Mouse (Mus musculus): ENCODE results near the gene Mri1. TPM values are rescaled to one million over a fixed set of nuclear protein-coding genes. Genes with fewer than 3 reads are reported as not detected.

Mri1 gene
- polyA plus RNA-seq, 2 experiments: 17.2 to 27.1 TPM

DNA sequence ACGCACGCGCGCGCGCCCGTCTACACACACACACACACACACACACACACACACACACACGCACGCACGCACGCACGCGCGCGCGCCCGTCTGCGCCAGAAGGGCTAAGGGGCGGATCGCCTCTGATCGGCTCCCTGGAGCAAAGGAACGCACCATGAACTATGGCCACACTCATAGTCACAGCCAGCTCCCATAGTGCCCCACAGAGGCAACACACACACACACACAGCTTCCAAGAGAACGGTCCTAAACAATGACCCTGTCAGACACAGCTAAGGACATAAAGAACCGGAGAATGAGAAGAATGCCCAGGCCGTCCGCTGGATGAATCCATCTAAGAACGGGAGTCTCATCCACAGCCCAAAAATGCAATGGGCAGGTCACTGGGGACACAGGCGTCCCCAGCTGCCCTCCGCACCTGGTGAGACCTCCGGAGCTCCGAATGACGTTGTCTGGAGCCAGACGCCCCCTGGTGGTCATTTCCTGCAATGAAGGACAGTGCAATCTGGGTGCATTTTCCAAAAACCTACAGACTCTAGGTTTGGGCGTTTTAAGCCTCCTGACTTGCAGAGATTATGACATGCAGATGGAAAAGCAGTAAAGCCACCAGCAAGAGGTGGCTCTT is 46.8 kb downstream of the Mri1 start:
- no peak overlapping the region for H3K9ac ChIP-seq (replicated peaks)
- H3K4me1 ChIP-seq (replicated peaks; ENCODE audit: control insufficient read depth in 2 of 2, insufficient read depth in 2 of 2, low read length in 1 of 2): no peaks in the 10 kb centered on the region
- ATAC-seq (ENCODE audit: insufficient read depth): peak; percentile 36; the same call in 1 of the 2 replicates
- 57% methylated on average over 34 of the region's 34 CpGs for whole genome bisulfite sequencing (ENCODE audit: insufficient replicate concordance)
- no peaks in the 10 kb centered on the region for H3K9me3 ChIP-seq (ENCODE audit: control insufficient read depth, low read length)
- H3K36me3 ChIP-seq (replicated peaks; ENCODE audit: control insufficient read depth, insufficient read depth, low read depth): no peaks in the 10 kb centered on the region
- no peak for DNase-seq (ENCODE audit: low read depth in 3 of 3, low spot score in 3 of 3)
- H3K27me3 ChIP-seq (ENCODE audit: control insufficient read depth, insufficient read depth, low read length): no peaks in the 10 kb centered on the region
- TF ChIP-seq EP300 (IDR thresholded peaks at IDR 0.05; ENCODE audit: low read depth) (no peak), CTCF (IDR thresholded peaks at IDR 0.05; ENCODE audit: low read depth) (peak; percentile 95)
- H3K27ac ChIP-seq: no peak overlapping the region
- no peak overlapping the region for H3K4me2 ChIP-seq (ENCODE audit: low read depth)
- no peak overlapping the region for H3K4me3 ChIP-seq (ENCODE audit: insufficient read depth in 1 of 2, low read depth in 2 of 2, low read length in 2 of 2)

DNA sequence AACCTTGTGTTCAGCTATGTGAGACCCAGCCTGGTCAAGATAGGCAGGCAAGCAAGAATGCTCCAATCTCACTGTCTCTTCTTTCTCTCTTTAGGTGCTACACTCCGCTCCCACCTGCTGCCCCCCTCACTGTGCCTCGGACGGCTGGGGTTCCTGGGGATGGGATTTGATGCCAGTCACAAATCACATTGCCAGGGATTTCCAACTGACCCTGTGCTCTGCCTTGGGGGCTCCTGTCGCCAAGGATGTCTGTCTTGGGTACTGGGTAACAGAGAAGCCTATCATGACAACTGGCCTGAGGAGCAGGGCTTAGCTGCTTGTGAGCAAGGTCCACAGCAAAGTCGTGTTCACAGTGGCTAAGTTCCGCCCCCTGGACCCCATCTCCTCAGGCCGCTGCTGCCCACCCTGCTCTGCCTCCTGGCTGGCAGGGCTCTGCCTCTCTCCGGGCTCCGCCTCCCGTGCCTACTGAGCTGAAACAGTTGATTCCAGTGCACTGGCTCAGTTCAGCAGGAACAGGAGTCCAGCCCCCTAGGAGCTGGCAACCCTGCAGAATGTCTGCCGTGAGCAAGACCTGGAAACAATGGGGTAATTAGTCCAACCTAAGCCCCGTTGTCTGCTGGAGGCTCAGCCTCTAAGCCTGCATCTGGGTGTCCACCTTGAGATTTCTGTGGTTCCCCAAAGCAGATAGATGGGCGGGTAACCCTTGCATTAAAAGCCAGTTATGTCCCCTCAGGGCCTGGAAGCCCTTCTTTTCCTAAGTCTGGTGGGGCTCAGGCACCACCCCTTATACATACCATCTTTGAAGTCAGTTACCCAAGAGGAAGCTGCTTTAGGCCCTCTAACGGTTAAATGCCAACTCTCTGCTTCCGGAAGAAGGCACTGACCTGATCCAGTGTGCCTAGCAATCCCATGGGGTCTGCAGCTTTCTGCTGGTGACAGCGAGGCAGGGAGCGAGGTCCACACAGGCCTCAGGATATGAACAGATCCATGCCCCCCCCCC is 48.4 kb downstream of the Mri1 start:
- ATAC-seq (ENCODE audit: insufficient read depth): no peak
- no peaks in the 10 kb centered on the region for H3K9me3 ChIP-seq (ENCODE audit: control insufficient read depth, low read length)
- no peak overlapping the region for H3K4me2 ChIP-seq (ENCODE audit: low read depth)
- no peak overlapping the region for H3K4me3 ChIP-seq (ENCODE audit: insufficient read depth in 1 of 2, low read depth in 2 of 2, low read length in 2 of 2)
- peaks cover 0 to 6% of the 10 kb centered on the region in 2 experiments; a peak in 1 of 4 replicates for H3K4me1 ChIP-seq (replicated peaks; ENCODE audit: control insufficient read depth in 2 of 2, insufficient read depth in 2 of 2, low read length in 1 of 2)
- TF ChIP-seq CTCF (IDR thresholded peaks at IDR 0.05; ENCODE audit: low read depth) (no peak), EP300 (IDR thresholded peaks at IDR 0.05; ENCODE audit: low read depth) (no peak)
- no peak overlapping the region for H3K27ac ChIP-seq
- H3K27me3 ChIP-seq (ENCODE audit: control insufficient read depth, insufficient read depth, low read length): no peaks in the 10 kb centered on the region
- no peaks in the 10 kb centered on the region for H3K36me3 ChIP-seq (replicated peaks; ENCODE audit: control insufficient read depth, insufficient read depth, low read depth)
- no peak overlapping the region for H3K9ac ChIP-seq (replicated peaks)
- WGBS (ENCODE audit: insufficient replicate concordance): 45% methylated on average over 17 of the region's 17 CpGs
- no peak for DNase-seq (ENCODE audit: low read depth in 3 of 3, low spot score in 3 of 3)

DNA sequence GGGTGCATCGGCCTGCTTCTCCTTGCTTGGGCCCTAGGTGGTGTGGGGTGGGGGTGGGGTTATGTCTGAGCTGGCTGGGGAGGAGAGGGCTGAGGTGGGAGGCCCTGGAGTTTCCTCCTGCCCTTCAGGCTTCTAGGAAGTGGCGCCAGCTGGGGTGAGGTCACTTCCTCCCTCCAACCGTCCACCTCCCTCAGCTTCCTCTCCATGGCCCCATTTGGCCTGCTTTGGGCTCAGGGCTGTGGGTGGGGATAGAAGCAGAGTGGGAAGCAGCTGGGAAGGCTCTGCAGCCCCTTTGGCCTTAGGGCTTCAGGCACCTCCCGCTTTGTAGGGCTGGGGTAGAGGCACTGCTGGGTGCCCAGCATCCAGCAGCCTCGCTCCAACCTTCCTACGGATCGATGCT is 49.3 kb downstream of the Mri1 start:
- Histone ChIP-seq H3K9me3 (ENCODE audit: control insufficient read depth, low read length) (no peaks in the 10 kb centered on the region), H3K36me3 (replicated peaks; ENCODE audit: control insufficient read depth, insufficient read depth, low read depth) (no peaks in the 10 kb centered on the region), H3K4me2 (ENCODE audit: low read depth) (no peak overlapping the region), H3K27me3 (ENCODE audit: control insufficient read depth, insufficient read depth, low read length) (no peaks in the 10 kb centered on the region), H3K9ac (replicated peaks) (no peak overlapping the region), H3K4me3 (ENCODE audit: insufficient read depth in 1 of 2, low read depth in 2 of 2, low read length in 2 of 2) (no peak overlapping the region), H3K4me1 (replicated peaks; ENCODE audit: control insufficient read depth in 2 of 2, insufficient read depth in 2 of 2, low read length in 1 of 2) (peaks cover 0 to 6% of the 10 kb centered on the region in 2 experiments; a peak in 2 of 4 replicates), H3K27ac (no peak overlapping the region)
- 37% methylated on average over 7 of the region's 7 CpGs for WGBS (ENCODE audit: insufficient replicate concordance)
- ATAC-seq (ENCODE audit: insufficient read depth) (peak; percentile 11; the same call in 1 of the 2 replicates), DNase-seq (ENCODE audit: low read depth in 3 of 3, low spot score in 3 of 3) (no peak)
- no peak for TF ChIP-seq CTCF (IDR thresholded peaks at IDR 0.05; ENCODE audit: low read depth)
- no peak for TF ChIP-seq EP300 (IDR thresholded peaks at IDR 0.05; ENCODE audit: low read depth)

DNA sequence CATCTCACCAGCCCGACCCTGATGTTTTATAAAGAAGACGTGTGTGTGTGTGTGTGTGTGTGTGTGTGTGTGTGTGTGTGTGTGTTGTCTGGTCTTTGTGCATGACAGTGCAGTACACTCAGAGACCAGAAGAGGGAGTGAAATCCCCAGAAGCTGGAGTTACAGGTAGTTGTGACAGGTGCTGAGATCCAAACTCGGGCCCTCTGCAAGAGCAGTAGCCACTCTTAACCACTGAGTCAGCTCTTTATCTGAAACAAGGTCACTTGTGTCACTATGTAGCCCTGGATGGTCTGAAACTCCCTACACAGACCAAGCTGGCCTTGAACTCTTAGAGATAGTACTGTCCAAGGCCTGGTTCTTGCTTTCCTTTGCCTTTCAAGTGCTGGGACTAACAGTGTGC is 50.5 kb downstream of the Mri1 start:
- no peak overlapping the region for H3K4me2 ChIP-seq (ENCODE audit: low read depth)
- 74% methylated on average over 3 of the region's 3 CpGs for WGBS (ENCODE audit: insufficient replicate concordance)
- peaks cover 8% of the 10 kb centered on the region for H3K27me3 ChIP-seq (ENCODE audit: control insufficient read depth, insufficient read depth, low read length)
- H3K27ac ChIP-seq: no peak overlapping the region
- no peak for DNase-seq (ENCODE audit: low read depth in 3 of 3, low spot score in 3 of 3)
- no peak overlapping the region for H3K4me3 ChIP-seq (ENCODE audit: insufficient read depth in 1 of 2, low read depth in 2 of 2, low read length in 2 of 2)
- ATAC-seq (ENCODE audit: insufficient read depth): no peak
- H3K4me1 ChIP-seq (replicated peaks; ENCODE audit: control insufficient read depth in 2 of 2, insufficient read depth in 2 of 2, low read length in 1 of 2): peaks cover 0 to 8% of the 10 kb centered on the region in 2 experiments; a peak in 2 of 4 replicates
- TF ChIP-seq EP300 (IDR thresholded peaks at IDR 0.05; ENCODE audit: low read depth): no peak
- TF ChIP-seq CTCF (IDR thresholded peaks at IDR 0.05; ENCODE audit: low read depth): 0 out of 2 replicates have a peak, but pooled peaks have one; percentile 28
- no peak overlapping the region for H3K9ac ChIP-seq (replicated peaks)
- H3K36me3 ChIP-seq (replicated peaks; ENCODE audit: control insufficient read depth, insufficient read depth, low read depth): no peaks in the 10 kb centered on the region
- no peaks in the 10 kb centered on the region for H3K9me3 ChIP-seq (ENCODE audit: control insufficient read depth, low read length)

DNA sequence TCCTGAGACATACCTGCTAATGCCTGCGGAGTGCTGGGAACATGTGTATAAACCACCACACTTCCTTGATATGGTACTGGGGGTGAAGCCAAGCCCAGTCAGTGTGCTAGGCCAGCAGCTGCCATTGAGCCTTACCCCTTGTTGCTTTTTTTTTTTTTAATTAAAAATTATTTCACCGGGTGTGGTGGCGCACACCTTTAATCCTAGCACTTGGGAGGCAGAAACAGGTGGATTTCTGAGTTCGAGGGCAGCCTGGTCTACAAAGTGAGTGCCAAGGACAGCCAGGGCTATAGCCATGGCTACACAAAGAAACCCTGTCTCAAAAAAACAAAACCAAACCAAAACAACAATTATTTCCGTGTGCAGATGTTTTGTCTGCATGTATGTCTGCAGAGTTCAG is 52.1 kb downstream of the Mri1 start:
- H3K27ac ChIP-seq: no peak overlapping the region
- no peak overlapping the region for H3K4me2 ChIP-seq (ENCODE audit: low read depth)
- H3K4me3 ChIP-seq (ENCODE audit: insufficient read depth in 1 of 2, low read depth in 2 of 2, low read length in 2 of 2): no peak overlapping the region
- no peaks in the 10 kb centered on the region for H3K36me3 ChIP-seq (replicated peaks; ENCODE audit: control insufficient read depth, insufficient read depth, low read depth)
- peaks cover 2 to 10% of the 10 kb centered on the region in 2 experiments; a peak in 3 of 4 replicates for H3K4me1 ChIP-seq (replicated peaks; ENCODE audit: control insufficient read depth in 2 of 2, insufficient read depth in 2 of 2, low read length in 1 of 2)
- no peaks in the 10 kb centered on the region for H3K9me3 ChIP-seq (ENCODE audit: control insufficient read depth, low read length)
- WGBS (ENCODE audit: insufficient replicate concordance): 73% methylated on average over 5 of the region's 5 CpGs
- no peak for DNase-seq (ENCODE audit: low read depth in 3 of 3, low spot score in 3 of 3)
- TF ChIP-seq CTCF (IDR thresholded peaks at IDR 0.05; ENCODE audit: low read depth) (no peak), EP300 (IDR thresholded peaks at IDR 0.05; ENCODE audit: low read depth) (no peak)
- peaks cover 21% of the 10 kb centered on the region for H3K27me3 ChIP-seq (ENCODE audit: control insufficient read depth, insufficient read depth, low read length)
- no peak overlapping the region for H3K9ac ChIP-seq (replicated peaks)
- ATAC-seq (ENCODE audit: insufficient read depth): no peak
